Mouse (Mus musculus): ENCODE data around the gene Mut.

DNA sequence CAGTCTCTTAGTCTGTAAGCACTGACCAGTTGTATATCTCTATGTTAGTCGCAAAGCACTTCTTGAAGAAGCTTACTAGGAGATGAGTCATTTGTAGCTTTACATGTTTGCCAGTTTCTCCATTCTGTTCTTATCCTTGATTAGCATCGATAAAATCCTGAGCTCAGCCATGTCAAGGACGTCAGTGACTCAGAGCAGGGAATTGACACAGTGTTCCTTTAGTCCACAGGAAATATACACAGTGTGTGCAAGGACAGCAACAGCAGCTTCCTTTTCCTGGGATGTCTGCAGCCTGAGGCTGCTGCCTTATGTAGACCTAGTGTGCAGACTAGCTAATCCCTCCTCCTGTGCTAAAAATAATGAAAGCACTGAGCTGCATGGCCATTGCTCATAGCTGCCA is 14.0 kb downstream of the Mut start:
- TF ChIP-seq POLR2A (IDR thresholded peaks at IDR 0.05; ENCODE audit: borderline replicate concordance, control insufficient read depth, low read depth, low read length): no peak
- no peak for TF ChIP-seq CTCF (IDR thresholded peaks at IDR 0.05; ENCODE audit: control insufficient read depth, insufficient read depth, low read length)

Data from bone marrow, adult 2 months (tissue).